Mouse (Mus musculus) midbrain, embryonic 15.5 days (tissue): ENCODE measurements at regions not wholly inside any gene's neighbourhood (a gene's known extent, or its start where the extent isn't known, plus 50 kb on each side); places are given as distances from the start of the nearest gene placed in this dataset.

ENCODE experiments used
- ATAC-seq: fragments of 200-750 bp; cut with Nextera tagmentation; replicated peaks from 2 replicates; pipeline ENCODE4 v1.8.0; 2017; ENCODE audit warnings: moderate TSS enrichment
- H3K27ac ChIP-seq: fragments of 300-500 bp; sonication (generic); 2 replicates; pipeline ENCODE4 v1.5.1; 2015; ENCODE audit warnings: mild to moderate bottlenecking, inconsistent platforms
- H3K27me3 ChIP-seq: fragments of 300-500 bp; sonication (generic); replicated peaks from 2 replicates; pipeline ENCODE4 v1.6.1; 2015; ENCODE audit warnings: inconsistent platforms
- H3K36me3 ChIP-seq: fragments of 300-500 bp; sonication (generic); replicated peaks from 2 replicates; pipeline ENCODE4 v1.6.1; 2015; ENCODE audit warnings: inconsistent platforms
- H3K4me1 ChIP-seq: fragments of 300-500 bp; sonication (generic); 2 replicates; pipeline ENCODE4 v1.6.1; 2015; ENCODE audit warnings: inconsistent platforms
- H3K4me2 ChIP-seq: fragments of 300-500 bp; sonication (generic); 2 replicates; pipeline ENCODE4 v1.6.1; 2015; ENCODE audit warnings: inconsistent platforms, mild to moderate bottlenecking, moderate library complexity
- H3K4me3 ChIP-seq: fragments of 300-500 bp; sonication (generic); 2 replicates; pipeline ENCODE4 v1.5.1; 2015; ENCODE audit warnings: mild to moderate bottlenecking, inconsistent platforms
- H3K9ac ChIP-seq: fragments of 300-500 bp; sonication (generic); 2 replicates; pipeline ENCODE4 v1.6.1; 2015; ENCODE audit warnings: mild to moderate bottlenecking, inconsistent platforms
- H3K9me3 ChIP-seq: fragments of 300-500 bp; sonication (generic); 2 replicates; pipeline ENCODE4 v1.6.1; 2016; ENCODE audit warnings: inconsistent platforms
- WGBS: fragments of 180-500 bp; shearing (Covaris S2); methylation state at CpG from one replicate; pipeline ENCODE4 v1.1.7; 2015; ENCODE audit warnings: mixed read lengths; 5-methylcytosine and 5-hydroxymethylcytosine counted together

DNA sequence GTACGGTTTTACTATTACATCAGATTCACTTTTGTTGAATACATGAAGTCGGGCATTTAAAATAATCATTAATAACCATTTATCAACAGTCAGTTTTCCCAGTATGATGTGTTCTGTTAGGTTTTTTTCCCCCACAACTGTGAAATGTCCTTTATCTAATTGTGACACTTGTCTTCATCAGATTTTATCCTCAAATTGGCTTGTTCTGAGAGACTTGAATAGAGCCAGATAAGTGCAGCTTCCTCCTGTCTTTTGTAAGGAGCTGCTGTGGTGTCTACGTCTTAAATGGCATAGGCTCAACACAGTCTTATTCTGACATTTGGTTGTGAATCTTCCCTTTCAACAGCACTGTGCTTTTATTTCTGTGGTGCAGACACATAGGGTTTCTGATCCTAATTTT is 206.8 kb upstream of the Itga1 start:
- no peak overlapping the region for H3K9ac ChIP-seq
- H3K4me1 ChIP-seq: no peaks in the 10 kb centered on the region
- no peak overlapping the region for H3K4me2 ChIP-seq
- H3K27me3 ChIP-seq: no peaks in the 10 kb centered on the region
- no peak overlapping the region for H3K27ac ChIP-seq
- no peaks in the 10 kb centered on the region for H3K9me3 ChIP-seq
- no peak overlapping the region for H3K4me3 ChIP-seq
- no peaks in the 10 kb centered on the region for H3K36me3 ChIP-seq
- ATAC-seq: no peak
- WGBS: 64% methylated on average over 3 of the region's 3 CpGs

DNA sequence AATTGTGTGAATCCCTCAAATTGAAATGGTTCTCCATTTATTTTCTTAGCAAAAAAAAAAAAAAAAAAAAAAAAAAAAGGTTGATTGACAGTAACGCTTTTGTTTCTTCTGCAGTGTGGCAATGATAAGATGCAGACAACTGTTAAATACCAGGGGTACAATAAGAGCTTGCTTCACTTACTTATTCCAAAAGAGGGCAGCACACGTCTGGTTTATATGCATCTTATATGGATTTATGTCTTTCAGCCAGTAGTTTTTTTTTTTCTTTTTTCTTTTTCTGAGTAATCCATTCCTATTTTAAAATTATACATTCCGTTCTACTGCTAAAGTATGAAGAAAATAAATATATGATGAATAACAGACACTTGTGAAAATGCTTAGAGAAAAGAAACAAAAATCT is 185.6 kb upstream of the Itga1 start:
- no peaks in the 10 kb centered on the region for H3K9me3 ChIP-seq
- H3K4me1 ChIP-seq: no peaks in the 10 kb centered on the region
- no peaks in the 10 kb centered on the region for H3K36me3 ChIP-seq
- H3K27ac ChIP-seq: no peak overlapping the region
- no peak overlapping the region for H3K4me2 ChIP-seq
- no peak overlapping the region for H3K4me3 ChIP-seq
- no peak overlapping the region for H3K9ac ChIP-seq
- peak; percentile 81 for ATAC-seq
- 36% methylated on average over 3 of the region's 3 CpGs for WGBS
- no peaks in the 10 kb centered on the region for H3K27me3 ChIP-seq

DNA sequence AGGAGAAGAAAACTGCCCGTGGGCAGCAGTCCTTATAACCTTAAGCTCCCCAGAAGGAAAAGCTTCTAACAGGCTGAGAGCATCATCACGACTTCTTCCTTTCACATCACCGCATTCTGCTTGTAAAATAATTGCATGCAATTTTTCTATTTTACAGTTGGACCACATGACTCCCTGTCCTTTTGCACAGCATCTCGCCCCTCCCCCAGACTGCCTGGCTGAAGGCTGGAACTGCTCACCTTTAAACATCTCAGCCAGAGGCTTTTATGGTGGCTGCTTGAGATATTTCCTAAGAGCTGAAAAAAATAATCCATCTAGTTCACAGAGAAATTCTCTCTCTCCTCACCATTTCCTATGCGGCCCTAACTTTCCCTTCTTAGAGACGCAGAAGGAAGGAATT is 164.4 kb upstream of the Itga1 start:
- H3K9me3 ChIP-seq: no peaks in the 10 kb centered on the region
- 0 out of 2 replicates have a peak overlapping the region, but pooled peaks have one; percentile 24 for H3K27ac ChIP-seq
- ATAC-seq: peak; percentile 75; the same call in 1 of the 2 replicates
- H3K9ac ChIP-seq: no peak overlapping the region
- H3K4me3 ChIP-seq: no peak overlapping the region
- H3K36me3 ChIP-seq: no peaks in the 10 kb centered on the region
- H3K4me2 ChIP-seq: no peak overlapping the region; the same call in 1 of the 2 replicates
- peaks cover 6% of the 10 kb centered on the region for H3K4me1 ChIP-seq
- 63% methylated on average over 6 of the region's 6 CpGs for WGBS
- H3K27me3 ChIP-seq: no peaks in the 10 kb centered on the region

- Histone ChIP-seq H3K4me2 (no peak overlapping the region), H3K27me3 (no peaks in the 10 kb centered on the region), H3K36me3 (no peaks in the 10 kb centered on the region), H3K4me1 (no peaks in the 10 kb centered on the region), H3K9me3 (no peaks in the 10 kb centered on the region), H3K4me3 (no peak overlapping the region), H3K9ac (no peak overlapping the region), H3K27ac (no peak overlapping the region)
- ATAC-seq: peak; percentile 62
- WGBS: 38% methylated on average over 2 of the region's 2 CpGs
These were observed 155.6 kb upstream of the Itga1 start for GRCm38 (mm10) chr13:115257345-115257744.

- Histone ChIP-seq H3K4me2 (no peak overlapping the region), H3K27ac (no peak overlapping the region), H3K36me3 (no peaks in the 10 kb centered on the region), H3K27me3 (no peaks in the 10 kb centered on the region), H3K9ac (no peak overlapping the region), H3K4me1 (no peaks in the 10 kb centered on the region), H3K9me3 (no peaks in the 10 kb centered on the region), H3K4me3 (no peak overlapping the region)
- 65% methylated on average over 3 of the region's 3 CpGs for WGBS
- no peak for ATAC-seq
These were observed 150.8 kb upstream of the Itga1 start for GRCm38 (mm10) chr13:115252541-115252940.

GRCm38 (mm10) chr13:115231981-115232380 is 130.2 kb upstream of the Itga1 start:
- Histone ChIP-seq H3K27ac (no peak overlapping the region), H3K36me3 (no peaks in the 10 kb centered on the region), H3K4me2 (no peak overlapping the region), H3K9me3 (no peaks in the 10 kb centered on the region), H3K9ac (no peak overlapping the region), H3K27me3 (no peaks in the 10 kb centered on the region), H3K4me3 (no peak overlapping the region), H3K4me1 (no peaks in the 10 kb centered on the region)
- ATAC-seq: no peak
- WGBS: 92% methylated on average over 4 of the region's 4 CpGs

GRCm38 (mm10) chr13:115230494-115230893 is 128.7 kb upstream of the Itga1 start:
- Histone ChIP-seq H3K4me2 (no peak overlapping the region), H3K9me3 (no peaks in the 10 kb centered on the region), H3K27me3 (no peaks in the 10 kb centered on the region), H3K9ac (no peak overlapping the region), H3K4me3 (no peak overlapping the region), H3K36me3 (no peaks in the 10 kb centered on the region), H3K4me1 (no peaks in the 10 kb centered on the region), H3K27ac (no peak overlapping the region)
- WGBS: 27% methylated on average over 13 of the region's 13 CpGs
- ATAC-seq: peak; percentile 84

DNA sequence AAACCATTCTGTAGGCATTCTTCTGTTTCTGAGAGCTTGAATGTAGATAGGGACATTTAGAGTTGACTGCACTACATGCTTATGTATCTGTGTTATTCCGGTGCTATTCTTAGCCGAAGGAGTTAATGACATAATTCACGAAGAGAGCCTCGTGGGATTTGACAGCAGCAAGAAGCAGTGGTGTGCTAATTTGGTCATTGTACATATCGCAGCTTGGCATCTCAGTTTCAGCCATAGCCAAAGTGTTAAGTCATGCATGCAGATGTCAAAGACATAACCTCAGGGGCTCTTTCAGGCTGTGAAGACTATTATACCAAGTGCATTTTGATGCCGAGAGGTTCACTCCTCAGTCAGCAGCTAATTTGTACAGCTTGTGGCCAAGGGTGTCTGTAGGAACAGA is 125.1 kb upstream of the Itga1 start:
- ATAC-seq: no peak
- Histone ChIP-seq H3K4me3 (no peak overlapping the region), H3K27ac (no peak overlapping the region), H3K4me1 (no peaks in the 10 kb centered on the region), H3K36me3 (no peaks in the 10 kb centered on the region), H3K27me3 (no peaks in the 10 kb centered on the region), H3K4me2 (no peak overlapping the region), H3K9me3 (no peaks in the 10 kb centered on the region), H3K9ac (no peak overlapping the region)
- WGBS: 27% methylated on average over 6 of the region's 6 CpGs

- Histone ChIP-seq H3K4me2 (no peak overlapping the region), H3K36me3 (no peaks in the 10 kb centered on the region), H3K9me3 (no peaks in the 10 kb centered on the region), H3K4me3 (no peak overlapping the region), H3K4me1 (no peaks in the 10 kb centered on the region), H3K27ac (no peak overlapping the region), H3K9ac (no peak overlapping the region), H3K27me3 (no peaks in the 10 kb centered on the region)
- 70% methylated on average over 2 of the region's 2 CpGs for whole genome bisulfite sequencing
- ATAC-seq: no peak
These were observed 117.9 kb upstream of the Itga1 start for GRCm38 (mm10) chr13:115219701-115220100.

GRCm38 (mm10) chr13:115211285-115211684 is 109.5 kb upstream of the Itga1 start:
- no peak for ATAC-seq
- 83% methylated on average over 3 of the region's 3 CpGs for WGBS
- no peak overlapping the region for H3K4me2 ChIP-seq
- no peak overlapping the region for H3K4me3 ChIP-seq
- H3K36me3 ChIP-seq: no peaks in the 10 kb centered on the region
- H3K27me3 ChIP-seq: no peaks in the 10 kb centered on the region
- no peak overlapping the region for H3K9ac ChIP-seq
- no peak overlapping the region for H3K27ac ChIP-seq
- H3K4me1 ChIP-seq: no peaks in the 10 kb centered on the region
- no peaks in the 10 kb centered on the region for H3K9me3 ChIP-seq

- no peak overlapping the region for H3K9ac ChIP-seq
- no peak overlapping the region for H3K27ac ChIP-seq
- WGBS: 60% methylated on average over 10 of the region's 10 CpGs
- H3K4me2 ChIP-seq: no peak overlapping the region
- peak; percentile 78 for ATAC-seq
- H3K4me3 ChIP-seq: no peak overlapping the region
- no peaks in the 10 kb centered on the region for H3K4me1 ChIP-seq
- H3K27me3 ChIP-seq: no peaks in the 10 kb centered on the region
- no peaks in the 10 kb centered on the region for H3K36me3 ChIP-seq
- no peaks in the 10 kb centered on the region for H3K9me3 ChIP-seq
These were observed 109.0 kb upstream of the Itga1 start for GRCm38 (mm10) chr13:115210643-115211208.

DNA sequence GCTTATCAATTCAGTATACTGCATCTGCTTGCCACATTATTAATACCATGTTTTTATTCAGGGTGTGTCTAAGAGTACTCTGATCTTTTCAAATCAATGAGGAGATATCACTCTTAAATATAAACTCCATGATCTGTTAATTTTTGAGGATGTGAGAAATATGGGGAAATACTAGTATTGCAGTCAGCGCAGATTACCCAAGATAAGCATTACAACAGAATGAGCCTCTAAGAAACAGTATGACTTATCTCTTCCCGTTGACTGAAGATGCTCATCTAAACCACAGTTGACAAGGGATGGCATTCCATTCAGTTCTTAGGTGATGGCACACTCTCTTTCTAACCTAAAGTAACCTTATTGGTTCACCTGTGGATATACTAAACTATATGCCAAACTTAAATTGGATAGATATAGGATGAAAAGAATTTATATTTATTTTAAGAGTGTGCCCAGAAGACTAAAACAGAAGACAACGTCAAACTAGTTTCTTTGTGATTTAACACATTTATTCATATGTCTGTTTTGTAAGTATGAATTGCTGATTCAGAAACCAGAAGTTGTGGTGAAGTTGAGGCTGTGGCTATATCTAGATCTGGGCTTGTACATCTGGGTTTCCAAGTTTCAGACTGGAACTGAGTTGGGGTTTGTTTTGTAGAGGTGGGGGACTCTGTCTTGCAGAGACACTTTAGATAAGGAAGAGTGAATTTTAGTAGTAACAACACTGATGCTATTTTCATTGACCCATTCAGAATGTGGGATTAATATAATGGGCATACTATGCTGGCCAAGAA is 107.8 kb upstream of the Itga1 start:
- H3K9ac ChIP-seq: no peak overlapping the region
- ATAC-seq: no peak
- H3K27me3 ChIP-seq: no peaks in the 10 kb centered on the region
- no peaks in the 10 kb centered on the region for H3K9me3 ChIP-seq
- H3K4me3 ChIP-seq: no peak overlapping the region
- no peaks in the 10 kb centered on the region for H3K4me1 ChIP-seq
- WGBS: 94% methylated on average over 3 of the region's 3 CpGs
- no peak overlapping the region for H3K4me2 ChIP-seq
- no peak overlapping the region for H3K27ac ChIP-seq
- no peaks in the 10 kb centered on the region for H3K36me3 ChIP-seq

DNA sequence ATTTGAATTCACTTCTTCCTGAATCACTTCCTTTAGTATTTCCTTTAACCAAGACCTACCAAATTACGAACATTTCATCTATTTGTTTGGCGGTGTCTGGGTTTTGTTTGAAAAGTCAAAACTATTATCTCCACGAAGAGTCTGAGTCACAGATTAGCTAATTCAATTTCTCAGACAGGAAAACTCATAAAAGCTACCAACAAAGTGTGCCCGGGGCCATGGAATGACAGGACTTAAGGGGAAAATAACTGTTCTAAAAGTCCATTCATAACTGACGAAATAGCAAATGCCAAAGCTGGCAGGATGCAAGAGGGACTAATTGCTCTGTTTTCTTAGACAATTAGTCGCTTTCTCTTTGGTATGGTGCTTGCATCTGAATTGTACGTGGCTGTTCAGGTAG is 105.0 kb upstream of the Itga1 start:
- H3K36me3 ChIP-seq: no peaks in the 10 kb centered on the region
- H3K9me3 ChIP-seq: no peaks in the 10 kb centered on the region
- H3K4me1 ChIP-seq: no peaks in the 10 kb centered on the region
- H3K4me3 ChIP-seq: no peak overlapping the region
- no peak overlapping the region for H3K9ac ChIP-seq
- WGBS: 78% methylated on average over 7 of the region's 7 CpGs
- no peak overlapping the region for H3K4me2 ChIP-seq
- no peaks in the 10 kb centered on the region for H3K27me3 ChIP-seq
- ATAC-seq: no peak
- no peak overlapping the region for H3K27ac ChIP-seq
